Mouse (Mus musculus): Measurements from ENCODE around the gene Slc34a1. TPM values are rescaled to one million over a fixed set of nuclear protein-coding genes. Genes with fewer than 3 reads are reported as not detected.

Gene Slc34a1
- polyA plus RNA-seq, 1 experiment from 2014 or later, result not detected

GRCm38 (mm10) chr13:55449205-55449604 is 51.2 kb downstream of the Slc34a1 start:
- H3K4me2 ChIP-seq, result no peak overlapping the region
- H3K9ac ChIP-seq, result no peak overlapping the region
- no peak overlapping the region for H3K4me3 ChIP-seq
- no peak for ATAC-seq (ENCODE audit: low FRiP score)
- no peaks in the 10 kb centered on the region for H3K9me3 ChIP-seq
- no peak overlapping the region for H3K27ac ChIP-seq
- 95% methylated on average over 9 of the region's 9 CpGs for WGBS
- peaks cover 30% of the 10 kb centered on the region for H3K4me1 ChIP-seq (replicated peaks)
- H3K27me3 ChIP-seq, result no peaks in the 10 kb centered on the region
- H3K36me3 ChIP-seq, result peaks cover 50% of the 10 kb centered on the region

- no peak overlapping the region for H3K9ac ChIP-seq
- no peaks in the 10 kb centered on the region for H3K27me3 ChIP-seq
- 90% methylated on average over 17 of the region's 17 CpGs for WGBS
- H3K9me3 ChIP-seq, result no peaks in the 10 kb centered on the region
- H3K27ac ChIP-seq, result no peak overlapping the region
- H3K36me3 ChIP-seq, result peaks cover 57% of the 10 kb centered on the region
- H3K4me1 ChIP-seq (replicated peaks), result peaks cover 30% of the 10 kb centered on the region
- H3K4me2 ChIP-seq, result no peak overlapping the region
- no peak for ATAC-seq (ENCODE audit: low FRiP score)
- no peak overlapping the region for H3K4me3 ChIP-seq
These were observed 51.9 kb downstream of the Slc34a1 start for GRCm38 (mm10) chr13:55449679-55450441.

GRCm38 (mm10) chr13:55450511-55450980 is 52.6 kb downstream of the Slc34a1 start:
- H3K9me3 ChIP-seq, result no peaks in the 10 kb centered on the region
- ATAC-seq (ENCODE audit: low FRiP score), result no peak
- no peak overlapping the region for H3K4me3 ChIP-seq
- WGBS, result 93% methylated on average over 11 of the region's 11 CpGs
- H3K4me2 ChIP-seq, result no peak overlapping the region
- no peak overlapping the region for H3K9ac ChIP-seq
- H3K27ac ChIP-seq, result no peak overlapping the region
- H3K36me3 ChIP-seq, result peaks cover 64% of the 10 kb centered on the region
- H3K27me3 ChIP-seq, result no peaks in the 10 kb centered on the region
- peaks cover 30% of the 10 kb centered on the region for H3K4me1 ChIP-seq (replicated peaks)

- Histone ChIP-seq H3K27me3 (no peaks in the 10 kb centered on the region), H3K9ac (no peak overlapping the region), H3K4me2 (no peak overlapping the region), H3K4me1 (replicated peaks) (peaks cover 22% of the 10 kb centered on the region), H3K9me3 (no peaks in the 10 kb centered on the region), H3K36me3 (peaks cover 71% of the 10 kb centered on the region), H3K27ac (no peak overlapping the region), H3K4me3 (no peak overlapping the region)
- WGBS, result 93% methylated on average over 10 of the region's 10 CpGs
- no peak for ATAC-seq (ENCODE audit: low FRiP score)
These were observed 53.3 kb downstream of the Slc34a1 start for GRCm38 (mm10) chr13:55451296-55451695.

DNA sequence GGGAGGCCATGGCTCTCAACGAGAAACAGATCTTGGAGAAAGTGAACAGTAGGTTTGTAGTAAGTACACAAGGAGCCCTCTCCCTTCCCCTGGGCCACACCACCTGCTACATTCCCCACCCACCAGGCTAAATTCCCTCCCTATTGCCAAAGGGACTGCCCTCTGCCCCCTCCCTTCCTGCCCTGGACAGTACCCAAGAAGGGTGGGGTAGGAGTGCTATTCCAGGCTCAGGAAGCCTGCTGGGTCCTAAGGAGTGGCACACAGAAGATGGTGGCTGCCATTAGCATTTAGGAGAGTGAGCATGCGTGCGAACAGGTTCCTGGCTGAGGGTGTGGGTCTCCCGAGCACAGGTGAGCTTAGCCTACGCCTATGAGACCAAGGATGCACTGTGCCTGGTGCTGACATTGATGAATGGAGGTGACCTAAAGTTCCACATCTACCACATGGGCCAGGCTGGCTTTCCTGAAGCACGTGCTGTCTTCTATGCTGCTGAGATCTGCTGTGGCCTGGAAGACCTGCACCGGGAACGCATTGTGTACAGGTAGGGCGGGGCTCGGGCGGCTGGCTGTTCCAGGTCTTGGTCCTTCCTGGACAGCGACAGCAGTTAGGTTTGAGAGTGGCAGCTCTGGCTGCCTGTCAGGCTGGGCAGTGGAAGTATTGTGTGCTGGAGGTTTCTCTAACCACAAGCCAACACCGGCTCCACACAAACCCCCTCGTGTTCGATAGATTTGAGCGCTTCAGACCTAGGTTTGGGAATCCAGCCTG is 54.0 kb downstream of the Slc34a1 start:
- Histone ChIP-seq H3K4me1 (replicated peaks) (peaks cover 15% of the 10 kb centered on the region), H3K27me3 (no peaks in the 10 kb centered on the region), H3K4me2 (no peak overlapping the region), H3K9me3 (no peaks in the 10 kb centered on the region), H3K36me3 (peaks cover 76% of the 10 kb centered on the region), H3K9ac (no peak overlapping the region), H3K4me3 (no peak overlapping the region), H3K27ac (no peak overlapping the region)
- ATAC-seq (ENCODE audit: low FRiP score), result no peak
- 94% methylated on average over 16 of the region's 16 CpGs for WGBS

GRCm38 (mm10) chr13:55462965-55463364 is 65.0 kb downstream of the Slc34a1 start:
- Histone ChIP-seq H3K27me3 (peaks cover 18% of the 10 kb centered on the region), H3K36me3 (peaks cover 41% of the 10 kb centered on the region), H3K9me3 (no peaks in the 10 kb centered on the region), H3K4me1 (replicated peaks) (peaks cover 48% of the 10 kb centered on the region), H3K9ac (peak overlapping the region; percentile 92; the same call in 1 of the 2 replicates), H3K4me3 (no peak overlapping the region), H3K4me2 (peak overlapping the region; percentile 83), H3K27ac (0 out of 2 replicates have a peak overlapping the region, but pooled peaks have one; percentile 99)
- ATAC-seq (ENCODE audit: low FRiP score), result no peak
- WGBS, result 56% methylated on average over 2 of the region's 2 CpGs

DNA sequence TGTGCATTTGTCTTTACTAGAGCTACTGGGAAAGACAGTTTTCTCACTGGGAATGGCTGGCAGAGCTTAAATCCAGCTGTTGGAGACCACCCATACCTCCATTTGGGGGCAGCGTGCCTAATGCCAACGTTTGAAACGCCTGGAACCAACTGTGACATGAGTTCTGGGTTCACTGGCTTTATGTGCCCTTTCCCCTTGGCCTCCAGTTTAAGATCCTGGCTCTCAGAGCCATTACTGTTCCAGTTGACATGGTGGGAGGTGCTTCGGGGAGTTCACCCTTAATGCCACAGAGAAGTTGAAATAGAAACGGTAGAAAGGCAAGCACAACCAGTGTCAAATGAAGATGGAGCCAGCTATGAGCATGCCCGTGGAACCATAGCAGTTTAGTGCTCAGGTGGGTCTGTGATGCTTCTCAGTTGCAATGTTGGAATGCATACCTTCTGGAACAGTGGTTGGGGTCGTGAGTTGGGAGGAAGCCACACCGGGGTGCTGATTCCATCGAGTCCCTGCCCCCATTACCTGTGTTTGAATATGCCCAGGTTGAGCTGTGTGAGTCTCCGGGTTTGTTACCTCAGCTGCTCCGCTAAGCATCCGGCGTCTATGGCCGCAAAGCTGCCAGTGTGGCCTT is 65.5 kb downstream of the Slc34a1 start:
- 7% methylated on average over 14 of the region's 14 CpGs for WGBS
- H3K4me1 ChIP-seq (replicated peaks), result peaks cover 53% of the 10 kb centered on the region
- H3K27me3 ChIP-seq, result peaks cover 23% of the 10 kb centered on the region
- H3K9me3 ChIP-seq, result no peaks in the 10 kb centered on the region
- H3K27ac ChIP-seq, result peak overlapping the region; percentile 99
- H3K36me3 ChIP-seq, result peaks cover 36% of the 10 kb centered on the region
- peak; percentile 8 for ATAC-seq (ENCODE audit: low FRiP score)
- H3K4me2 ChIP-seq, result peak overlapping the region; percentile 83
- H3K9ac ChIP-seq, result peak overlapping the region; percentile 92
- H3K4me3 ChIP-seq, result peak overlapping the region; percentile 82

DNA sequence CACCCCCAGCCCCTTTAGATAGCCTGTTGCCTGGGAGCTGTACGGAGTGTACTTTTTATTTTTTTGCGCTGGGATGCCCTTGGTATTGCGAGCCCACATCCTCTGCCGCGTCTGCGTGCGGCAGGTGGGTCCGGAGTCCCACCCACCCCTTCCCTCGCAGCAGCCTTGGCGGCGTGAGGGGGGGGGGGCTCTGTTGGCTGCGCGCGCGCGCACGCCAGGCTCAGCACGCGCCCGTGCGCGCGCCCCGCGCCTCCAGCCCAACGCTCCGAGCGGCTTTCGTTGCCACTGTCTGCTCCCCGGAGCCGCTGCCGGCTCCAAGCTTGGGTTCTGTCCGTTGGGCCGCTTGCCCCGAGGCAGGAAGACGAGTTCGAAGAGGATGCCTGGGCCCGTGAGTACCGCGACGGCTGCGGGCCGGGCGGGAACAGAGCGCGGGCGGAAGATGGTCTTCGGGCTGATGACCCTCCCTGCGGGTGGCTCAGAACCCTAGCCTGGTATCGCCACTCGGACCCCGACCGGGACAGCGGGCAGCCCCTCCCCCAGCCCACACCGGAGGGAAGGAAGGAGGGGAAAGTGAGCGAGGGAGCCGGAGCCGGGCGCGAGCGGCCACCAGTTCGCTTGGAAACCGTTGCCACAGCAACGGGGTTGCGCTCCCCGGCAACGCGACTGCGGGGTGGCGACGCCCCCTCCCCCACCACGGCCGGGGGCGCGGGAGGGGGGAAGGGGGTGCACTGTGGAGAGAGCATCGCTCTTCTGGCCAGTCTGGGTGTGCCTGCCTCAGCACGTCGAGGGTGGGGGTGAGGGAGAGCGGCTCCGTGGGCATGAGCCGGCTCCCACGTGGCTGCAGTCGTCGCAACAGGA is 66.3 kb downstream of the Slc34a1 start, which contains the start of gene Prr7:
TSS of gene Prr7 (plus strand) at position 241 of the 858 bp plus-strand sequence.
- H3K36me3 ChIP-seq, result peaks cover 28% of the 10 kb centered on the region
- H3K27me3 ChIP-seq, result peaks cover 24% of the 10 kb centered on the region
- peak within 1 kb of the TSS; percentile 83 for H3K4me2 ChIP-seq
- H3K9ac ChIP-seq, result peak within 1 kb of the TSS; percentile 92
- WGBS, result under 1% methylated on average over 68 of the region's 84 CpGs
- peaks cover 61% of the 10 kb centered on the region for H3K4me1 ChIP-seq (replicated peaks)
- ATAC-seq (ENCODE audit: low FRiP score), result peak; percentile 79
- no peaks in the 10 kb centered on the region for H3K9me3 ChIP-seq
- peak within 1 kb of the TSS; percentile 82 for H3K4me3 ChIP-seq
- H3K27ac ChIP-seq, result peak within 1 kb of the TSS; percentile 99

DNA sequence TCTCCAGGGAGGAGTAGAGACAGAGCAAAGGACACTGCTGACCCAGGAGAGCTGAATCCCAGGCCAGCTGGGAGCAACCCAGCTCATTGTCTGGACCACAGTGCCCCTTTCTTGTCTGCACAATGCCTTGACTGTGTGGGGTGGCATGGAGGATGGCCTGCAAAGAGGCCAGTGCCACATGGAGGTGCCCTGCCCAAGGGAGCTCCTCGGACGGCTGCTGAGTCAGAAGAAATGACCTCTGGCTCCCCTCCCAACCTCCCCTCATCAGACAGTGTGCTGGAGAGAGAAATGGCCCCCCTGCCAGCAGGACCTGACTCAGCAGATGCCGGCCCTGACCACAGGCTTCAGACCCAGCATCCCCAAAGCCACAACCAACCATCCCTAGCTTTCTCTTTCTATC is 67.2 kb downstream of the Slc34a1 start:
- Histone ChIP-seq H3K27ac (peak overlapping the region; percentile 99), H3K36me3 (peaks cover 19% of the 10 kb centered on the region), H3K9ac (peak overlapping the region; percentile 92), H3K27me3 (peaks cover 24% of the 10 kb centered on the region), H3K4me1 (replicated peaks) (peaks cover 70% of the 10 kb centered on the region), H3K9me3 (no peaks in the 10 kb centered on the region), H3K4me3 (peak overlapping the region; percentile 82), H3K4me2 (peak overlapping the region; percentile 83)
- WGBS, result 2% methylated on average over 3 of the region's 3 CpGs
- ATAC-seq (ENCODE audit: low FRiP score), result 0 out of 2 replicates have a peak, but pooled peaks have one; percentile 6
